In the genomic region with DNA sequence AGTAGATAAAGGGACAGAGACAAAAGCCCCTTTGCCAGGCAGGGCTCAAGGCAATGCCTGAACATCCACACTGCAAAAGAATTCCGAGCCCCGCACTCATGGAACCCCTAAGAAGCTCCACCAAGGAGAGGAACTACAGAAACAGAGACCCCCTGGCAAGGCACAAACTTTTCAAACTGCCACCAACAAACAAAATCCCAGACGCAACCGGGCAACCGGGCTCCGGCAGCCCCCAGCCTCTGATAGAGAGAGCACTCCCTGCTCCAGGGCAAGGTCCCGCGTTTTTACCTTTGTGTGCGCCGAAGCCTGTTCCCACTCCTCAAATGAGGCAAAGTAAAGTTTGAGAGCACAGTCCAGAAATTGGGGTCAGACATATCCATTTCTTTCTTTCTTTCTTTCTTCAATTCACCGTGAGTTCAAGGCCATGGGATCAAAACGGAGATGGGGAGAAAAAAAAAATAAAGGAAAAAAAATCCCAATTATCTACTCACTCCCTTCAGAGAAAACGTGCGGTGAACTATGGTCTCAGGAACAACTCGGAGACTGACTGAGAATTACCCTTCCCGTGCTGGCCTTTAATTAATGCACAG, we compare ENCODE assay signal across 8 mouse cellular contexts.
DNase-seq lines count a peak whose midpoint lies in the region; ATAC-seq and TF ChIP-seq lines count a peak whose summit lies in the region.

No protein-coding gene starts in this region.

- H3K27me3 ChIP-seq in heart, embryonic 12.5 days (replicated peaks) = no peaks in the 10 kb centered on the region
- H3K27me3 ChIP-seq in stomach, embryonic 15.5 days (replicated peaks) = no peaks in the 10 kb centered on the region

- ATAC-seq in heart, embryonic 12.5 days (ENCODE audit: insufficient number of reproducible peaks, low FRiP score) = no peak
- no peak for ATAC-seq in stomach, embryonic 15.5 days (ENCODE audit: insufficient read depth, low FRiP score, low read depth)

- 0 out of 2 replicates have a peak, but pooled peaks cover 3% of the 10 kb centered on the region for H3K36me3 ChIP-seq in heart, embryonic 12.5 days
- no peaks in the 10 kb centered on the region for H3K36me3 ChIP-seq in stomach, embryonic 15.5 days

- peak overlapping the region; percentile 93 for H3K9ac ChIP-seq in heart, embryonic 12.5 days
- H3K9ac ChIP-seq in stomach, embryonic 15.5 days = peak overlapping the region; percentile 49

- TF ChIP-seq CTCF in layer of hippocampus, adult 2 months (conservative IDR thresholded peaks at IDR 0.05) = no peak

- H3K4me2 ChIP-seq in heart, embryonic 12.5 days = peak overlapping the region; percentile 79
- peak overlapping the region; percentile 77 for H3K4me2 ChIP-seq in stomach, embryonic 15.5 days

- H3K9me3 ChIP-seq in heart, embryonic 12.5 days (replicated peaks) = no peaks in the 10 kb centered on the region
- H3K9me3 ChIP-seq in stomach, embryonic 15.5 days = no peaks in the 10 kb centered on the region

- peak overlapping the region; percentile 89 for H3K27ac ChIP-seq in layer of hippocampus, adult 2 months
- peak overlapping the region; percentile 89 for H3K27ac ChIP-seq in heart, embryonic 12.5 days (ENCODE audit: poor library complexity, severe bottlenecking)
- peak overlapping the region; percentile 90 for H3K27ac ChIP-seq in stomach, embryonic 15.5 days

- under 1% methylated on average over 16 of the region's 16 CpGs for WGBS in heart, embryonic 12.5 days
- 1% methylated on average over 16 of the region's 16 CpGs for WGBS in stomach, embryonic 15.5 days

- H3K4me1 ChIP-seq in heart, embryonic 12.5 days (replicated peaks) = peaks cover 31% of the 10 kb centered on the region
- H3K4me1 ChIP-seq in stomach, embryonic 15.5 days = 0 out of 2 replicates have a peak, but pooled peaks cover 10% of the 10 kb centered on the region

- H3K4me3 ChIP-seq in layer of hippocampus, adult 2 months = peak overlapping the region; percentile 55
- peak overlapping the region; percentile 79 for H3K4me3 ChIP-seq in heart, embryonic 12.5 days
- peak overlapping the region; percentile 61 for H3K4me3 ChIP-seq in stomach, embryonic 15.5 days (replicated peaks)

- no peak for DNase-seq in layer of hippocampus, adult 2 months (ENCODE audit: low spot score in 2 of 2)
- no peak for DNase-seq in layer of hippocampus, adult 11-12 months (ENCODE audit: low spot score)
- DNase-seq in c-Kit-positive CD71-positive TER-119-negative erythroid progenitor cells, embryonic 14.5 days (ENCODE audit: low read depth) = peak; percentile 16
- DNase-seq in liver = peak; percentile 13
- no peak for DNase-seq in T-cell, adult 2 months (ENCODE audit: low spot score)
- DNase-seq in c-Kit-positive CD71-positive TER-119-positive erythroid progenitor cells, embryonic 14.5 days (ENCODE audit: low spot score) = no peak

Comparison
In these comparisons a context has a peak if more than half of its experiments do, and no peak if none do; other contexts are left out.
1. DNase-seq: peak in c-Kit-positive CD71-positive TER-119-negative erythroid progenitor cells, embryonic 14.5 days (single experiment) and liver (single experiment); none in layer of hippocampus, adult 2 months (0 of 2), layer of hippocampus, adult 11-12 months (single experiment), T-cell, adult 2 months (single experiment) and c-Kit-positive CD71-positive TER-119-positive erythroid progenitor cells, embryonic 14.5 days (single experiment).
2. Peak in every context shown above with its lines, with median percentiles within 50 percentile points of each other: H3K27ac ChIP-seq and H3K4me3 ChIP-seq.